Mouse (Mus musculus) neural tube, embryonic 11.5 days (tissue): ENCODE data around the gene Ggta1. TPM values are rescaled to one million over a fixed set of nuclear protein-coding genes. Genes with fewer than 3 reads are reported as not detected.

Experiments
- ATAC-seq: fragments of 200-750 bp; cut with Nextera tagmentation; 2 replicates; pipeline ENCODE4 v1.8.0; 2017; ENCODE audit warnings: moderate number of reproducible peaks, mild to moderate bottlenecking, moderate TSS enrichment, moderate library complexity; ENCODE audit not compliant: insufficient read depth, low FRiP score, low TSS enrichment
- DNase-seq: peaks from one replicate; pipeline ENCODE4 v3.0.0-alpha.2; 2015; ENCODE audit warnings: low spot score
- H3K27ac ChIP-seq: fragments of 300-500 bp; sonication (generic); 2 replicates; pipeline ENCODE4 v1.5.1; 2014; ENCODE audit warnings: low read depth, mild to moderate bottlenecking, low read length
- H3K27me3 ChIP-seq: fragments of 300-500 bp; sonication (generic); 2 replicates; pipeline ENCODE4 v1.6.1; 2014; ENCODE audit warnings: mild to moderate bottlenecking, low read length, mixed read lengths; ENCODE audit not compliant: control insufficient read depth, insufficient read depth
- H3K36me3 ChIP-seq: fragments of 300-500 bp; sonication (generic); 2 replicates; pipeline ENCODE4 v1.6.1; 2014; ENCODE audit warnings: mild to moderate bottlenecking, low read length, moderate library complexity, mixed read lengths; ENCODE audit not compliant: control insufficient read depth, insufficient read depth
- H3K4me1 ChIP-seq: fragments of 300-500 bp; sonication (generic); 2 replicates; pipeline ENCODE4 v1.6.1; 2014; ENCODE audit warnings: low read length, mixed read lengths; ENCODE audit not compliant: control insufficient read depth, insufficient read depth
- H3K4me2 ChIP-seq: fragments of 300-500 bp; sonication (generic); 2 replicates; pipeline ENCODE4 v1.6.1; 2014; ENCODE audit warnings: low read depth, mild to moderate bottlenecking, moderate library complexity
- H3K4me3 ChIP-seq: fragments of 300-500 bp; sonication (generic); 2 replicates; pipeline ENCODE4 v1.5.1; 2014; ENCODE audit warnings: low read depth, low read length
- H3K9ac ChIP-seq: fragments of 300-500 bp; sonication (generic); 2 replicates; pipeline ENCODE4 v1.6.1; 2014; ENCODE audit warnings: mild to moderate bottlenecking, low read length
- H3K9me3 ChIP-seq: fragments of 300-500 bp; sonication (generic); 2 replicates; pipeline ENCODE4 v1.6.1; 2016; ENCODE audit warnings: low read length; ENCODE audit not compliant: control insufficient read depth
- WGBS: fragments of 180-500 bp; shearing (Covaris S2); extraction: QIAGEN DNeasy Blood & Tissue Kit; methylation state at CpG from one replicate; pipeline ENCODE4 v1.1.7; 2014; 5-methylcytosine and 5-hydroxymethylcytosine counted together
- polyA plus RNA-seq: library from polyadenylated mRNA; unstranded; fragments of >200 nt; fragmentation: Nextera tagmentation; extraction: Ambion mirVana; gene quantifications from 2 replicates; pipeline ENCODE4 v1.2.1, GENCODE M21; 2014

Ggta1 gene
- polyA plus RNA-seq, 1 experiment from 2014 or later, result 9.5 TPM

DNA sequence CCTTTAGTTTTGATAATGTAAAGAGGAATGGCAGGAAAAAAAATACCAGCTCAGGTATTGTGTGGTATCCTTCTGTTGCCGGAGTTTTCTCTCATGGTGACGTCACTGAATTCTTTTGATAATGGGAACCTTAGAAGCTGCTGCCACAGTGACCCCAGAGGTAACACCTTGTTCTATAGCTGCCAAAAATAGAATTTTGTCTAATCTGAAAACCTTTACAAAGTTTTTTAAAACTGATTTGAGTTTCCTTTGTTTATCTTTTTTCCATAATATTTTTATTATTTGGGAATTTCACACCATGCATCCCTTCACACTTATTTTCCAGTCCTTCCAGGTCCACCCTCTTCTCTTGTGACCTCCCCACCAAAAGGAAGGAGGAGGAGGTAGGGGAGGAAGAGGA is 95.4 kb downstream of the Ggta1 start, which contains the start of gene 4930568D16Rik:
Gene 4930568D16Rik (minus strand): TSS at position 101 of the 400 bp plus-strand sequence.
- no peaks in the 10 kb centered on the region for H3K36me3 ChIP-seq
- 91% methylated on average over 2 of the region's 2 CpGs for WGBS
- H3K4me3 ChIP-seq, result no peak within 1 kb of the TSS
- no peaks in the 10 kb centered on the region for H3K27me3 ChIP-seq
- H3K9ac ChIP-seq, result no peak within 1 kb of the TSS
- H3K4me1 ChIP-seq, result no peaks in the 10 kb centered on the region
- H3K4me2 ChIP-seq, result no peak within 1 kb of the TSS
- ATAC-seq (no peak), DNase-seq (no peak)
- no peak within 1 kb of the TSS for H3K27ac ChIP-seq
- no peaks in the 10 kb centered on the region for H3K9me3 ChIP-seq

Other genes starting within 250 kb of the Ggta1 start
- 30.6 and 36.0 TPM in 2 replicates for gene Gsn, start 206.9 kb downstream of the Ggta1 start, polyA plus RNA-seq
- gene Stom, start 126.3 kb downstream of the Ggta1 start, polyA plus RNA-seq, result 15.3 and 15.5 TPM in 2 replicates
- gene 4930568D16Rik, start 95.5 kb downstream of the Ggta1 start, polyA plus RNA-seq, result not detected in 2 replicates
- not detected in 2 replicates for gene 4930402F06Rik, start 66.1 kb downstream of the Ggta1 start, polyA plus RNA-seq
- gene Dab2ip, start 95.0 kb upstream of the Ggta1 start, polyA plus RNA-seq, result 54.4 and 61.2 TPM in 2 replicates